Mouse (Mus musculus) liver, embryonic 15.5 days (tissue): ENCODE measurements around the gene Fmc1. TPM values are rescaled to one million over a fixed set of nuclear protein-coding genes. Genes with fewer than 3 reads are reported as not detected.
"Not testable (repeated sequence)": the region's sequence is repeated elsewhere in the genome, so short reads cannot be mapped to it uniquely, and the experiment has no call there.

Source experiments
- ATAC-seq: fragments of 200-750 bp; cut with Nextera tagmentation; 2 replicates; pipeline ENCODE4 v1.8.0; 2017; ENCODE audit warnings: moderate number of reproducible peaks, mild to moderate bottlenecking, moderate library complexity; ENCODE audit not compliant: insufficient read depth
- H3K27ac ChIP-seq: fragments of 300-500 bp; sonication (generic); replicated peaks from 2 replicates; pipeline ENCODE4 v1.5.1; 2015; ENCODE audit warnings: mild to moderate bottlenecking, inconsistent platforms
- H3K27me3 ChIP-seq: fragments of 300-500 bp; sonication (generic); 2 replicates; pipeline ENCODE4 v1.6.1; 2015; ENCODE audit warnings: mild to moderate bottlenecking, inconsistent platforms
- H3K36me3 ChIP-seq: fragments of 300-500 bp; sonication (generic); replicated peaks from 2 replicates; pipeline ENCODE4 v1.6.1; 2015; ENCODE audit warnings: moderate library complexity, mild to moderate bottlenecking, inconsistent platforms
- H3K4me1 ChIP-seq: fragments of 300-500 bp; sonication (generic); replicated peaks from 2 replicates; pipeline ENCODE4 v1.6.1; 2015; ENCODE audit warnings: inconsistent platforms
- H3K4me2 ChIP-seq: fragments of 300-500 bp; sonication (generic); 2 replicates; pipeline ENCODE4 v1.6.1; 2015; ENCODE audit warnings: moderate library complexity, mild to moderate bottlenecking, inconsistent platforms
- H3K4me3 ChIP-seq: fragments of 300-500 bp; sonication (generic); replicated peaks from 2 replicates; pipeline ENCODE4 v1.5.1; 2015; ENCODE audit warnings: mild to moderate bottlenecking, inconsistent platforms
- H3K9ac ChIP-seq: fragments of 300-500 bp; sonication (generic); 2 replicates; pipeline ENCODE4 v1.6.1; 2015; ENCODE audit warnings: moderate library complexity, mild to moderate bottlenecking, inconsistent platforms
- H3K9me3 ChIP-seq: fragments of 300-500 bp; sonication (generic); replicated peaks from 2 replicates; pipeline ENCODE4 v1.6.1; 2016; ENCODE audit warnings: inconsistent platforms
- WGBS: fragments of 180-500 bp; shearing (Covaris S2); methylation state at CpG from one replicate; pipeline ENCODE4 v1.1.7; 2015; ENCODE audit warnings: mixed read lengths; ENCODE audit not compliant: insufficient replicate concordance; 5-methylcytosine and 5-hydroxymethylcytosine counted together
- polyA plus RNA-seq: library from polyadenylated mRNA; unstranded; fragments of >200 nt; fragmentation: Nextera tagmentation; extraction: Ambion mirVana; gene quantifications from 2 replicates; pipeline ENCODE4 v1.2.1, GENCODE M21; 2015

Fmc1 gene
- polyA plus RNA-seq, 1 experiment from 2014 or later: 76.7 TPM

DNA sequence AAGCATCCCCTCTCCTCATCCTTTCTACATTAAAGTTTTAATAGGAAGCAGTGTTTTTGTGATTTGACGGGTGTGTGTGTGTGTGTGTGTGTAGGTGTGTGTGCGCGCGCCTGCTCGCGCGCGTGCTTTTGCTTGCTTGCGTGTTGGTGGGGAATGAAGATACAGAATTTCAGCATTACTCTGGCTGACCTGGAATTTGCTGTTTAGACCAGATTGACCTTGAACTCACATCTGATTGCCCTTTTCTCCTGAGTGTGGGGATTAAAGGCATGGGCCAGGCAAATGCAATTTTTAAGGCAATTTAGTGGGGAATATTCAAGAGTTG lies 2.0 kb downstream of the Fmc1 start:
- Histone ChIP-seq H3K4me3 (peak overlapping the region; percentile 97), H3K36me3 (0 out of 2 replicates have a peak, but pooled peaks cover 5% of the 10 kb centered on the region), H3K9ac (peak overlapping the region; percentile 97), H3K4me2 (peak overlapping the region; percentile 86), H3K27ac (peak overlapping the region; percentile 97), H3K27me3 (no peaks in the 10 kb centered on the region), H3K4me1 (peaks cover 27% of the 10 kb centered on the region), H3K9me3 (no peaks in the 10 kb centered on the region)
- 0% methylated on average over 9 of the region's 9 CpGs for WGBS
- ATAC-seq: no peak

DNA sequence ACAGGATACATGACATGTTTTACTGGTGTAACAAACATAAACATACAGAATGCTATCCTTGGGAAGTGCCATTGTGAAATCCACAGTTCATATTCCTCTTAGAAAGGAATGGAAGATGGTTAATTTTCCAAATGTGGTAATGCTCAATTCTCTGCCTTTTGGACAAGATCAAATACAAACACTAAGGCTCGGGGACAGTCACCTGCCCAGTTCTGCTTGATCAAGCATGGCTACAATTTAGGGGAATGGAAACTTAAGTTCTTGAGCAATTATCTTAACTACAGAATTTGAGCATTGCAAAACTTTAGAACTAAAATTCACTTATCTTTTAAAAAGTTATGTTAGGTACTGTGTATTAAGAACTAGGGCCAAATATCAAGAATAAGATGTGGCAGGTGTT lies 2.5 kb downstream of the Fmc1 start:
- WGBS: 56% methylated on average over 1 of the region's 1 CpGs
- no peak overlapping the region for H3K27ac ChIP-seq

DNA sequence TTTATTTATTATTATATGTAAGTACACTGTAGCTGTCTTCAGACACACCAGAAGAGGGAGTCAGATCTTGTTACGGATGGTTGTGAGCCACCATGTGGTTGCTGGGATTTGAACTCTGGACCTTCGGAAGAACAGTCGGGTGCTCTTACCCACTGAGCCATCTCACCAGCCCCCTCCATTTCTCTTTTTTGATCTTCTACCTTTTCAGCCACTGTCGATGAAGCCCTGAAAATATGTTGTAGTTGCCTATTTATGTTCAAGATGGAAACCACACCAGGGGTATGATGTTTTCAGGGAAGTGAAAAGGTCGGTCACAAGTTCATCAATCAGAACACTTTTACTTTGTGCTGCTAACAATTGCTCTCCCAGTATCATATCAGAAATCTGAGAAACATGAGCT lies 10.8 kb downstream of the Fmc1 start:
- not testable (repeated sequence) for H3K9ac ChIP-seq, H3K4me2 ChIP-seq, H3K27ac ChIP-seq, H3K27me3 ChIP-seq, H3K36me3 ChIP-seq, H3K9me3 ChIP-seq, H3K4me1 ChIP-seq, H3K4me3 ChIP-seq, ATAC-seq
- WGBS: 77% methylated on average over 5 of the region's 5 CpGs

More for the DNA sequence above, 2.5 kb downstream of the Fmc1 start:
- peaks cover 27% of the 10 kb centered on the region for H3K4me1 ChIP-seq
- no peak for ATAC-seq
- H3K4me3 ChIP-seq: peak overlapping the region; percentile 97
- peak overlapping the region; percentile 86 for H3K4me2 ChIP-seq
- peak overlapping the region; percentile 97 for H3K9ac ChIP-seq
- 0 out of 2 replicates have a peak, but pooled peaks cover 5% of the 10 kb centered on the region for H3K36me3 ChIP-seq
- no peaks in the 10 kb centered on the region for H3K27me3 ChIP-seq
- no peaks in the 10 kb centered on the region for H3K9me3 ChIP-seq

DNA sequence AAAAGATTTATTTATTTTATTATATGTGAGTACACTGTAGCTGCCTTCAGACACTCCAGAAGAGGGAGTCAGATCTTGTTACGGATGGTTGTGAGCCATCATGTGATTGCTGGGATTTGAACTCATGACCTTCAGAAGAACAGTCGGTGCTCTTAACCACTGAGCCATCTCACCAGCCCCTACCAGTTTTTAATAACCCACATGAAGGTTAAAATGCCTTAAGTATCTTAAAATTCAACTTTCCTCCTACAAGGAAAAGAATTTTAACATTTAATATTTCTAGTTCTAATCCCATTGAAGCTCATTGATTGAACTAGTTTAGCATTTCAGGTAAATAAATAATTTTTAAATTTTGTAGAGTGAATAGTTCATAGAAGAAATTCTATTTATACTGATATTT lies 13.7 kb downstream of the Fmc1 start:
- ATAC-seq, H3K36me3 ChIP-seq: not testable (repeated sequence)
- WGBS: 78% methylated on average over 2 of the region's 2 CpGs

DNA sequence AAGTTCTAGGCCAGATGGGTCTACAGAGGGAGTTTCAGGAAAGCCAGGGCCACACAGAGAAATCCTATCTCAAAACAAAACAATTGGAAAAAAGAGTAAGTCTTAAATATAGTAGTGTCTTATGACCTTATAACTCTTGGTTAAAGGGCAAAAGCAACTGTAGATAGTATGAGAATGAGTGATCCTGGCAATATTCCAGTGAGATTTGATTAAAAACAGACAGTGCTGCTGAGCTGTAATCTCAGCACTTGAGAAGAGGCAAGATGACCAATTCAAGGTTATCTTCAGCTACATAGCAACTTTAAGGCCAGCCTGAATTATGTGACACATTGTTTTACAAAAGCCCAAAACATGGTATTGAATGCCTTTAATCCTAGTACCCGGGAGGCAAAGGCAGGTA lies 14.4 kb downstream of the Fmc1 start:
- Histone ChIP-seq H3K4me3 (no peak overlapping the region), H3K9ac (no peak overlapping the region), H3K36me3 (no peaks in the 10 kb centered on the region), H3K27ac (no peak overlapping the region), H3K9me3 (no peaks in the 10 kb centered on the region), H3K4me1 (peaks cover 15% of the 10 kb centered on the region), H3K27me3 (no peaks in the 10 kb centered on the region), H3K4me2 (no peak overlapping the region)
- no peak for ATAC-seq
- 55% methylated on average over 1 of the region's 1 CpGs for WGBS

More for the DNA sequence above, 13.7 kb downstream of the Fmc1 start:
- H3K4me1 ChIP-seq: peaks cover 15% of the 10 kb centered on the region
- H3K27ac ChIP-seq, H3K9me3 ChIP-seq, H3K27me3 ChIP-seq, H3K4me2 ChIP-seq, H3K9ac ChIP-seq, H3K4me3 ChIP-seq: not testable (repeated sequence)

DNA sequence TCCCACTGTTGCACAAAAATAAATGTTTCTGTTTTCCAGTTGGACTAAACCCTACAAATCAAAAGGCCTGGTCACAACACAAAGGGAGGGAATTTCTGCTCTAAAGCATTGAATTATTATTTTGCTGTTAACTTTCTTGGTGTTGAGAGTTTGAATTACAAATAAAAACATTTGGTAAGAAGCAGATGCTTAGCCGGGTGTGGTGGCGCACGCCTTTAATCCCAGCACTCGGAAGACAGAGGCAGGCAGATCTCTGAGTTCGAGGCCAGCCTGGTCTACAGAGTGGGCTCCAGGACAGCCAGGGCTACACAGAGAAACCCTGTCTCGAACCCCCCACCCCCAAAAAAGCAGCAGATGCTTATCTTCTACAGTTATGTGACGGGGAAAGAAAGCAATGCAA lies 15.3 kb downstream of the Fmc1 start:
- ATAC-seq, H3K9ac ChIP-seq, H3K27me3 ChIP-seq, H3K36me3 ChIP-seq, H3K4me3 ChIP-seq, H3K9me3 ChIP-seq, H3K4me2 ChIP-seq: not testable (repeated sequence)
- WGBS: 76% methylated on average over 7 of the region's 7 CpGs
- H3K4me1 ChIP-seq: peaks cover 18% of the 10 kb centered on the region
- 0 out of 2 replicates have a peak overlapping the region, but pooled peaks have one; percentile 20 for H3K27ac ChIP-seq

DNA sequence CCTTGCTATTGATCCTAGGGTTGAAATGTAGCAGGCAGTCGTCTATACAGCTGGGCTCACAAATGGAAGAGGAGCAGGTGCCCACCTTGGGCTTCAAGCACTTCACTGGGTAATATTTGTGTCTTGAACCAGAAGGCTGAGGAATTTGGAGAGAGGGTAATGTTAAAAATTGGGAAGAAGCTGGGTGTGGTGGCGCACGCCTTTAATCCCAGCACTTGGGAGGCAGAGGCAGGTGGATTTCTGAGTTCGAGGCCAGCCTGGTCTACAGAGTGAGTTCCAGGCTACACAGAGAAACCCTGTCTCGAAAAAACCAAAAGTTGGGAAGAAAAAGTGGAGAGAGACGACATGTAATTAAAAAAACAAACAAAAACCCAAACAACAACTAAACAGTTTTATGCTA lies 16.5 kb downstream of the Fmc1 start:
- H3K4me2 ChIP-seq: peak overlapping the region; percentile 71
- not testable (repeated sequence) for ATAC-seq, H3K27me3 ChIP-seq, H3K9me3 ChIP-seq
- peak overlapping the region; percentile 79 for H3K4me3 ChIP-seq
- H3K9ac ChIP-seq: peak overlapping the region; percentile 93
- 63% methylated on average over 6 of the region's 6 CpGs for WGBS
- H3K27ac ChIP-seq: peak overlapping the region; percentile 100
- peaks cover 10% of the 10 kb centered on the region for H3K36me3 ChIP-seq
- peaks cover 28% of the 10 kb centered on the region for H3K4me1 ChIP-seq

DNA sequence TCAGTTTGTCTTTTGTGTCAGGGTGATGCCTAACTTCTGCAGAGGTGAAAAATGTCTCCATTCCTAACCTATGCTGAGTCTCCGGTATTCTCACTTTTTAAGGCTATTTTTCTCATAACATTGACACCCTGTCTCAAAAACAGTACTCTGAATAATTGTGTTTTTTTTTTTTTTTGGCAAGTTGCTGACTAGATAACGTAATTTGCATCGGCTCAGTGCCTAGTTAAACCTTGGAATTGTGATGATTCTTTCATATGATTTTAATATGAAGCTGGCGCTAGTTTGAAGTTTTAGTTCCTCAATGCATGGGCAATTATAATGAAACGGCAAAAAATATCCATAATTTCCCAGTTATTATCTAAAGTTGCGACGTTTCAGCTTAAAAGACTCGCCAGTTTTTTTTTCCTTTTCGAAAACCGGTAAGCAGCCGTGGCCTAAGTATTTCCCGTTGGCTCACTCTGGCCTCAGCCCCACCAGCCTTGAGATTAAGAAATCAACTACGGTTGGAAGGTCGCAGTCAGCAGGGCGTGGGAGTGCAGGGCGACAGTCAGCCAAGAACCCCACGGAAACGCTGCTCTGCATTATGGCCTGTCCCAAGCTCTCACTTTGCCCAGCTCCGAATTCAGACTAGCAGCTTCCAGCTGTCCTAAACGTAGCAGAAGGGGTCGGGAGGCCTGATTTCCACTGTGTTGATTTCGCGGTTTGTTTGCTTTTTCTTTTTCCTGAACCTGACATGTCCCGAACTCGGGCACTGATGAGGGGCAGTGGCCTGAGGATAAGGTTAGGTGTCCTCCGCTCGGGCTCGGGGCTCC lies 17.2 kb downstream of the Fmc1 start:
- Histone ChIP-seq H3K9ac (peak overlapping the region; percentile 93), H3K4me1 (peaks cover 31% of the 10 kb centered on the region), H3K4me3 (peak overlapping the region; percentile 79), H3K9me3 (no peaks in the 10 kb centered on the region), H3K36me3 (peaks cover 13% of the 10 kb centered on the region), H3K27me3 (no peaks in the 10 kb centered on the region), H3K4me2 (peak overlapping the region; percentile 71), H3K27ac (peak overlapping the region; percentile 100)
- WGBS: 4% methylated on average over 28 of the region's 28 CpGs
- ATAC-seq: peak; percentile 59

DNA sequence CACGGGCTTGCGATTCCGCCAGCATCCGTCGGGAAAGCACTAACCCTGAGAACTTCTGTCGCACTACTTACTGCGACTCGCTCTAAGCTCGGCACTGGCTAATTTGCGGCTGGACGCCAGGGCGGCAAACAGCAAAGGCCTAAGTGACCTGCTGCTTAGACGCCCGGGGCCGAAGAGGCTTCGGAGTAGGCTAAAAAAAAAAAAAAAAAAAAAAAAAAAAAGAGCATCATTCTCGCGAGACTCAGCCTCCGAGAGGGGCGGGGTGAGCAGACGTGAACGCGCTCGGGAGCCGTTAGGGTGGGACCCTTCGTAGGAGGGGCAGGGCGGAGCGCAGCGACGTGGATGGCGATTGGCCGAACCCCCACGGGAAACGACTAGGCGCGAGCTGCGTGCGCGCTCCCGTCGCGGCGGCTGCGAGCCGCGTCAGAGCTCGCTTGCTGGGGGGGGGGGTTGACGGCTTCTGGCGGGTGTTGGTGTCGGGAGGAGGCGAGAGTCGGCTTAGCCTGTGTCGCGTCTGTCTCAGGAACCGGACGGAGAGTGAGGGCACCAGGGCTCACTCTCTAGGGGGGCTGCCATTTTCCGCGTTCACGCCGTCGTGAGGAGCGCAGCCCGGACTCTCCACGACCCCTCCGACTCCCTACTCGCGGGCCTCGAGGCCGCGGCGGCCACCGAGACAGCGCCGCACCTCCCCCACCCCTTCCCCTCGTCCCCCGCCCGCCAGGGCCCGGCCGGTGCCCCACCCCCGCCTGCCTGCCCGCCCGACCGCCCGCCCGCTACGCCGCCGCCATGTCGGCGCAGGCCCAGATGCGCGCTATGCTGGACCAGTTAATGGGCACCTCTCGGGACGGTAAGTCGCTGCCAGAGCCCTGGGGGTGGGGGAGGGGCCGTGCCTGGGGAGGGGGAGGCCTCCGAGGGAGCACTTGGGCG lies 18.0 kb downstream of the Fmc1 start, which contains the start of gene Luc7l2:
TSS of gene Luc7l2 (plus strand) at position 273 of the 927 bp plus-strand sequence.
- peak; percentile 79 for ATAC-seq
- Histone ChIP-seq H3K4me2 (peak within 1 kb of the TSS; percentile 71), H3K9ac (peak within 1 kb of the TSS; percentile 93), H3K27me3 (no peaks in the 10 kb centered on the region), H3K4me1 (peaks cover 33% of the 10 kb centered on the region), H3K9me3 (no peaks in the 10 kb centered on the region), H3K36me3 (peaks cover 22% of the 10 kb centered on the region), H3K27ac (peak within 1 kb of the TSS; percentile 100), H3K4me3 (peak within 1 kb of the TSS; percentile 79)
- WGBS: under 1% methylated on average over 97 of the region's 98 CpGs

DNA sequence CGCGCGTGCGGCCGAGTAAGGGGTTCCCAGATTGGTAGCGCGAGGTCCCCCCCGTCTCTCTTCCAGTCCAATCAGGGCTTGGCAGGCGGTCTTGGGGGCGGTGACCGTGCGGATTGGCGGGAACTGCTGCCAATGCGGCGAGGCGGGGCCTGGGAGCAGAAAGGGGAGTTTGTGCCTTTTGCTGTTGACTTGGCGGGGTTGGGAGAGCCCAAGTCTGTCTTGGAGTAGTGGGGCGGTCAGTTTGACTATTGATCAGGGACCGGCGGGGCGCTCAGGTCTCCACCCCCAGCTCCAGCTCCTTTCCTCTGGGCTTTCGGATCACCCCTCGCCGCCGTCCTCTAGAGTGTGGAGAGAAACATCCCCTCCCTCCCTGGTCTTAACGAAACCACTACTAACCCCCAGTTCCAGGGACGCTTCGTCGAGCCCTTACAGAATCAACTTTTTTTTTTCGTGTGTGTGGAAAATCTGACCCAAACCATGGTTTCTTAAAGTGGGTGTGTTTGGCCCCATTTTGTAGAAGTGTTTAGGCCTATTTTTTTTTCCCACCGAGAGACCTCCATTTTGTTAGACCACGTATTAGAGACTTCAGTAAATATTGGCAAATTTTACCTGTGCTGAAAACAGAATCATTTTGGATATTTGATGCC lies 18.8 kb downstream of the Fmc1 start:
- peak overlapping the region; percentile 89 for H3K9ac ChIP-seq
- H3K4me1 ChIP-seq: peaks cover 33% of the 10 kb centered on the region
- WGBS: under 1% methylated on average over 32 of the region's 32 CpGs
- peak overlapping the region; percentile 79 for H3K4me3 ChIP-seq
- peak overlapping the region; percentile 100 for H3K27ac ChIP-seq
- peak overlapping the region; percentile 63 for H3K4me2 ChIP-seq
- no peaks in the 10 kb centered on the region for H3K9me3 ChIP-seq
- peak; percentile 87 for ATAC-seq
- H3K27me3 ChIP-seq: no peaks in the 10 kb centered on the region
- peaks cover 24% of the 10 kb centered on the region for H3K36me3 ChIP-seq
